Mouse (Mus musculus) embryonic fibroblast, embryonic 13.5 days (primary cell): ENCODE results near the gene Tirap.

Source experiments
- CTCF ChIP-seq: IDR thresholded peaks from 2 replicates; pipeline ENCODE4 v1.5.1; 2011; ENCODE audit warnings: mild to moderate bottlenecking, control low read depth, low read length, moderate library complexity, borderline replicate concordance; ENCODE audit not compliant: insufficient read depth
- POLR2A ChIP-seq: IDR thresholded peaks from 2 replicates; pipeline ENCODE4 v1.6.1; 2011; ENCODE audit warnings: low read depth, mild to moderate bottlenecking, control low read depth, low read length, moderate library complexity

GRCm38 (mm10) chr9:35197625-35198024 lies 2.5 kb downstream of the Tirap start:
- TF ChIP-seq CTCF (no peak), POLR2A (no peak)
